Mouse (Mus musculus) G1E-ER4 (cell line): Measurements from ENCODE around the gene Dpp9. TPM values are rescaled to one million over a fixed set of nuclear protein-coding genes. Genes with fewer than 3 reads are reported as not detected.

Experiments used
- GATA1 ChIP-seq: IDR thresholded peaks from one replicate; pipeline ENCODE4 v1.8.0; 2012; ENCODE audit warnings: low read length, inconsistent platforms
- polyA plus RNA-seq: library from polyadenylated mRNA; stranded (reverse); fragments of >175 nt; gene quantifications from 2 replicates; pipeline ENCODE4 v1.2.3, GENCODE M21; 2012

Dpp9 gene
- polyA plus RNA-seq, 1 experiment = 54.7 TPM

DNA sequence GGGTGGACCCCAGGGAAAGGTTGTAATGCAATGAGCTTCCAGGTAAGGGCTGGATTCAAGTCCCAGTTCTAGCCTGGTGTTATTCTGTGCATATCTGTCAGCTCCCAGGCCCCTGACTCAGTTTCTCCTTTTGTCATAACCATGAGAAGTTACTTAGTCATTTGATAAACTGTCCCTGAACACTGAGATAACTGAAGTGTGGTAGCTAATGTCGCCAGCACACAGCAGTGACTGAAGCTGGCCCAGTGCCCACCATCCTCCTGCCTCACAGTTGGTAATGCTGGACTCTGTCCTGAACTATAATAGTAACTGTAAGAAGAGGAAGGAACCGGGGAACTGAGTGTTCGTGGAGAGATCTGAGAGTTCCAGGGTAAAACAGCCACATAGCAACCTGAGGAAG lies 54.2 kb downstream of the Dpp9 start:
- no peak for TF ChIP-seq GATA1

DNA sequence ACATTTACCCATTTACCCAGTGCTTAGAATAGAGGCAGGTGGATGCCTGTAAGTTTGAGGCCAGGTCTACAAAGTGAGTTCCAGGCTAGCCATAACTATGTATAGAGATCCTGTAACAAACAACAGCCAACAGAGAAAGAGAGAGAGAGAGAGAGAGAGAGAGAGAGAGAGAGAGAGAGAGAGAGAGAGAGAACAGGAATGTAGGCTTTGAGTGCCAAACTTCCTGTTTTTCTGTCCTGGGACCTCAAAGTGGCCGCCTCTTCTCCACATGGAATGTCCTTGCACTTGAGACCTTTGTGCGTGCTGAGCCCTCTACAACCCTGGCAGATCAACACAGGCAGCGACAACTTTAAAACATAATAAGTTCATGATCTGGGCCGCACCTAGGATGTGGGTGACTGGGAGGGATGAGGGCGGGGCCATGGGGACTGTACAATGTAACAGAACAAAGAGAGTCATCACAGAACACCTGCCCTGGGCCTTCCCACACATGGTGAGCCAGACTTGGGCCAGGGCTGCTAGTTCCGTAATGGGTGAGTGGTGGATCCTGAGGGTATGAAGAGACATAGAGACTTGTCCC lies 55.1 kb downstream of the Dpp9 start:
- no peak for TF ChIP-seq GATA1

DNA sequence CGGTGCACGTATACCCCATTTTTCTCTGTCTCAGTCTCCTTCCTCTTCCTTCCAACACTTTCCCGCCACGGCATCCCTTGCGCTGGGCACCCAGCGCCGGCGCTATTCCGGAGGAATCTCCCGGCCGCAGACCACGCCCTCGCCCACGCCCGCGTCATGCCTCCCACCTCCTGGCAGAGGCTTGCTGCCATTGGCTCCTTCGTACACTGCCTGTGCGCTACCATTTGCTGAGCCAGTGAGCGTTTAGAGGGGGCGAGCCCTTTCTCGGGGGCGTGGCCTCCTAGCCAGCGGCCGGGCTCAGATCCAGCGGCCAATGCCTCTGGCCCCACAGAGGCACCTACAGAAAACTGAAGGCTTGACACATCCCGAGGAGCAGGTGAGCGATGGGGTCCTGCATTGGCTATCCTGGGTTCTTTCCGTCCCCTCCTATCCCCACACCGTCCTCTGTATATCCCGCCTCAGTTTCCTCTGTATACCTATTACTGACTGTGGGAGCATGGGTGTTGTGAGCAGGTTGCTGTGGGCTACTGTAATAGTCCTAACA lies 56.4 kb downstream of the Dpp9 start, which contains the start of gene Tnfaip8l1:
TSS of gene Tnfaip8l1 (plus strand) at position 247 of the 544 bp plus-strand sequence.
- no peak for TF ChIP-seq GATA1

DNA sequence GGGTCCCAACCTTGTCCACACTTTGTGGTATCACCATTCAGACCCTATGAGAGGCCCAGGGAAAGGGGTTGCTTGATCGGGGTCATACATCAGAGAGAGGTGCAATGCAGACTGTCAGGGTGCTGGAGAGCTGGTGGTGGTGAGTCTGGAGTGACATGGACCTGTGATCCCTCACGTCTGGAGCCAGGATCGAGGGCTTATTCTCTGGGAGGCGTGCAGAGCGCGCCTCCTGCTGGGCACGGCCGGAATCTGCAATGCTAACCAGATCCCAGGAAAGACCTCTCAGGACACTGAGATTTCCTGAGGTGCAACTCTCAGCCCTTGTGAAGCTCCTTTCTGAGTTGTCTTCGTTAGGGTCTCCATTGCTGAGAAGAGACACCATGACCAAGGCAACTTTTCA lies 59.0 kb downstream of the Dpp9 start:
- TF ChIP-seq GATA1 = no peak

DNA sequence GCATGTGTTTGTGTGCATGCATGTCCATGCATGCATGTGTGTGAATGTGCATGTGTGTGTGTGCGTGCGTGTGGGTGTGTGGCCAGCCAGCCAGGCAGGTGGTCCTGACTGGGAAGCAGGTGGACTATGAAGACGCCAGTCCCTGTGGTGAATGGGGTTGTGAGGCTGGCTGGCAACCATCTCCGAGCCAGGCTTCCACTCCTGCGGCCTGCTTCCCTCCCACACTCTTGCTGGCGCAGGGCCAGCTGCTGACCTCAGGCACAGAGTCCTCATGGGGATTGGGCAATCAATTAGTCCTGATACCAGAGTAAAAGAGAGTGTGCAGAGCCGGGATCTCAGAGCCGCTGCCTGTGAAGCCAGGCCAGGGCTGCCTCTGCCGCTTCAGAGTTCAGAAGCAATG lies 65.1 kb downstream of the Dpp9 start:
- TF ChIP-seq GATA1 = no peak

DNA sequence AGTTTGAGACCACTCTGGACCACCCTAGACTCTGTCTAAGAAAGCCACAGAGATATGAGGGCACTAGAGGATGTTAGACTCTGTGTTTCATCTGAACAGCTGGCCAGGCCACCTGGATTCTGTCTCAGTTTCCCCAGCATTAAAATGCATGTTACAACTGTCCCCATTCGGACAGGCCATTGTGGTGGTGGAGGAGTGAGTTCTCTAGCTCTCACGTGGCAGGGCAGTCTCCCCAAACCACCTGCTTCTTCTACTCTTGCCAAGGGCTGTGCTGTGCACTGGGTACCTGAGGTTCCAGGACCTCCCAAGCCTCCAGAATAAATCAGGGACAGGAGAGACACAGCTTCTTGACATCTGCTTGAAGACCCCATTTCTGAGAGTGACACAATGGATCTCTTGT lies 68.8 kb downstream of the Dpp9 start:
- no peak for TF ChIP-seq GATA1

DNA sequence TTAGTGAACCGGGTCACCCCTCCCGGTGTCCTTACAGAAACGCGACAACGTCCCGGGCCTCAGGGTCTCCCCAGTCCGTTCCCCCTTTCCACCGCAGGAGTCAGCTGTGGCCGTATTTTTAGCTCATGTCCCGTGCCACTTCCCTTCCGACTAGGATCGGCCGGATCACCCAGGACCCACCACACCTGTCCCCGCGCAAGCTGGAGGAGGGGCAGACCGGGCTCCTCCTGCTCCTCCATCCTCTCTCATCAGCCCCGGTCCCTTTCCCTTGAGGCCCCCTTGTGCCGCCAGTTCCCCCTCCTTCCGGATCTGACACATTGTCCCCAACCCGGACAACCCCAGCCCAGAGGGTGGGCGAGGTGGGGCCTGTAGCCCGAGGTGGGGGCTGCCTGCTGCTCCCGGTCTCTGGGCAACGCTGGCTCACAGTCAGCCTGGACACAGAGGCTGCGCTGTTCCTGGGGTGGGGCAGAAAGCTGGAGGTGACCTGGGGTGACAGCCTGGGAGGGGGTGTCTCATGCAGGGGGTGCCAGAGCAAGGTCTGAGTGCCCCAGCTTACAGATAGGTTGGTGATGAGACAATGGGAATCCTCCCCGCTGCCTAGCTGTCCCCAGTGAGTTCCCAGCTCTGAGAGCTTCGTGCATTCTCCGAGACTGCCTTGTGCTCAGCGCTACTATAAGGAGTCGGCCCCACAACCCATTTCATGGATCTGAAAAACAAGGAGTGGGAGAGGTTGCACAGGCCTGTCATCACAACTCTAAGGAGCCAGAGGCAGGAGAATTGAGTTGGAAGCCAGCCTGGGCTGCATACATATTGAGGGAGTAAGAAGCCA lies 69.7 kb downstream of the Dpp9 start:
- no peak for TF ChIP-seq GATA1

DNA sequence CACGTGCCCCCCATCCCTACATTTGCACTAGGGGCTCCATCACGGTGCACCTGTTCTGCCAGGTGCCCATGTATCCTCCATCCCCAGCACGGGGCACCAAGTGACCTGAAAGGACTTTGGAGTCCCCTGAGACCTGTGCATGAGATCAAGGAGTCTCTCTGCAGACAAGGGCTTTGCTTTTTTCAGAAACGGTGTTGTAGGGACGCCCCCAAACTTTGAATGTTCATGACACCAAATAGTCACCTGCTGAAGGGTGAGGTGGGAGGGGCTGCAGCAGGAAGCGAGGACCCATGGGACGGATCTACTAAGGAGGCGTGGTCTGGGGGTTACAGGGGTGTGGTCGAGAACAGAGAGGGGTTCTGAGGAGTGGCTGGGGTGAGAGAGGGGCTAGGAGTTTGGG lies 70.4 kb downstream of the Dpp9 start:
- TF ChIP-seq GATA1 = no peak

DNA sequence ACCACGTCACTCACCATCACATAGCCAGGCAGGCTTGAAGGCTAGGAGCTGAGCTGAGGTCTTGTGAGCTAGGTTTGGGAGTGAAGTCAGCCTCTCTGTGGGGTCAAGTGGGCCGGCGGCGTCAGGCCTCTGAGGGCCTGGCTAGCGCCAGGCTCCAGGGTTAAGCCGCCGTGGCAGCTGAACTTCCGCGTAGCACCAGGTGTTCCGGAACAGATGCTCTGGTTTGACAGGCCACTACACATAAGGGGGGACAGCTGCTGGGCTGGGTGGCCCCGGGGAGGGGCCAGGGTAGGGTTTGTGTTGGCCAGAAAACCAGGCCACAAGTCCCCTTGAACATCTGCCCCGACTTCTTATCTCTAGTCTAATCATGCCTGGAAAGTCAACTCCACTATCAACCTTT lies 71.3 kb downstream of the Dpp9 start:
- TF ChIP-seq GATA1 = no peak

DNA sequence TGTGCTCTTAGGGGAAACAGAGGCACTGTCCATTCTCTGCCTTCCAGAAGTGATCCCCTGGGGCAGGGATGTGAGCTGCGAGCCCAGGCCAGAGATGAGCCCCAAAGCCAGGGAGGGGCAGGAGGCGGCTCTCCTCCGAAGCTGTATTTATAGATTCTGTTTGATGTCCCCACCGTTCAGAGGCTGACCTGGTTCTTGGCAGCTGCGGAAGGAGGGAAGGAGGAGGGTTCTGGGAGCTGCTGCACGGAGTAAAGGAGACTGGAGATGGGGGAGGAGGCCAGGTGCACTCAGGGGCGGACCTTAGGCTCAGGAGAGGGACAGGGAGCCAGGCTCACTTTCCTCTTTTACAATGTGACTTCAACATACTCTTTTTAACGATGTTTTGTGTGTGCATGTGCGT lies 72.6 kb downstream of the Dpp9 start:
- TF ChIP-seq GATA1 = no peak

DNA sequence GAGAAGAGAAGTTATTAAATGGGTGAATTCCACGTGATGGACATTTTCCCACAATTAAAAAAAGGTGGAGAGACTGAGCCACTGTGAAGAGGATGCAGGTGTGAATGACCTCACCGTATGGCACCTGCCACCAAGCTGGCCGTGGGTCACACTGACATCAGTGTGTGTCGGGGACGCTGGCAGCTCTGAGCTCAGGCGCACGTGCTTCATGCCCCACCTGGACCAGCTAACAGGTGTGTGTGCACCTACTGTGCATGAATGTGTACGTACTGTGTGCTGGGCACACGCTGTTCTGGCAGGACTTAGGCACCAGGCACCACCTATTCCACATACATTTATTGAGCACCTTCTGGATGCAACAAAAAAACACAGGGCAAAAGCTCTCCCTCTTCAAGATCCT lies 74.2 kb downstream of the Dpp9 start:
- no peak for TF ChIP-seq GATA1

DNA sequence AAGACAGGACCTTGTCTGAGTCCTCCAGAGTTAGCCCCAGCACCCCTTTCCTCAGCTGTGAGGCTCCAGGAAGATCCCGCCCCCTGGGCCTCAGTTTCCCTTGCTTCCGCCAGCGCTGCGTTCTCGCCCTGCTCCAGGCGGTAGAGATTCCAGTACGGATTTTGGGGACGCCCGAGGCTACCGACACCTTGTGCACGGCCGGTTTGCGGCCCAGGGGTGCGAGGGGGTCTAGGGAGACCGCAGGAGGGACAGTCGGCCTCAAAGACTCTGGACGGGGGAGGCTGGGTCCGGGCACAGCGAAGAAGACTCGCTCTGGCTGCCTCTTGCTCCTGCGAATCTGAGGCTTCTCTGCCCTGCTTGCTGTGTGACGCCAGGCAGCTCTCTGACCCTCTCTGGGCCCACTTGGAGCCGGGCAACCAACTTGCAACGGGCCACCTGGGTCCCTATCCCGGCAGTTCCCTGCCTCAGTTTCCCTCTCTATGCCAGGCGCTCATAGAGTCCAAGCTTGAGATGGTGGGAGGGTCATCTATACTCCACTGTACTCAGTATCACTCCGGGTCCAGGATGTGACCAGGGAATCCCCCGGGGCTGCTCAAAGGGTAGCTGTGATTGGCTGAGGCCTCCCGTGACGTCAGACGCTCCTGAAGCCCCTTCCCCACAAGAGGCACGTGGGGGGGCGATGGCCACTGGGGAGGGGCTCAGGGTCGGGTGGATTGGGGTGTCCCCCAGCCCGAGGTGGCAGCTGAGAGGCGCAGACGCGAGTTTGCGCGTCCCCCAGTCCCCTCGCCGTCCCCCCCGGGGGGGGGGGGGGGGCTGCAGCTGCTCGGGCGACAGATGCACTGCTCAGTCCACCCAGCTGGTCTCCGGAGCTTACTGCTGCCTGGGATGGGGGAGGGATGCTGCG lies 76.8 kb downstream of the Dpp9 start:
- no peak for TF ChIP-seq GATA1

DNA sequence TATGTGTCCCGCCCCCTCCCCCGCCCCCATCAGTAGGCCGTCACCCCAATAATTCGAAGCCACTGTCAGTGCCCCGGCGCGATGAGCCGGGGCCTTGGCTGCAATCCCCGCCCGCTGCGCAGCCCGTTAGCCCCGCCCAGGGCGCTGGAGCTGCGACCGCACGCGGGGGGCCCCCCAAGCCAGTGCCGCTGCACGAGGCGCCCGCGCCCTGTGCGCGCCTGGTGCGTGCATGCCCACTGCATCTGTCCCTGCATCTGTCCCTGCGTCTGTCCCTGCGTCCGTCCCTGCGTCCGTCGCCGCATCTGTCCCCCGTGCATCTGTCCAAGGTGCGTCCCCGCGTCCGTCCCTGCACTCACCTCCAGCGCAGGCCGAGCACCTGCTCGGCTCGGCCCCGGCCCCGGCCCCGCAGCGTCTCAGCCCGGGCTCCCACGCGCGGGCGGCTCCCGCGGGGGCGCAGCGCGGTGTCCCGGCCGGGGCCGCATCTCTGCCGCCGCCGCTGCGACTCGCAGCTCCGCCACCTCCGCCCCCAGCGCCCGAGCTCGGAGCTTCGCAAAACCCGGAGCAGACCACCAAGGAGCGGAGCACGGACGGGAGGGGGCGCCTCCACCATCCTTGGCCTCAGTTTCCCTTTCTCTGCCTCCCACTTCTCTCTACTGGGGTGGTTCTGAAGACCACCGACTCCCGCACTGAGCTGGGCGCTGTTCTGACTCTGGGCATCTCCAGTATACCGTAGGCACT lies 78.7 kb downstream of the Dpp9 start, which contains the start of gene Sema6b:
TSS of gene Sema6b (minus strand) at position 486 of the 738 bp plus-strand sequence.
- no peak for TF ChIP-seq GATA1

DNA sequence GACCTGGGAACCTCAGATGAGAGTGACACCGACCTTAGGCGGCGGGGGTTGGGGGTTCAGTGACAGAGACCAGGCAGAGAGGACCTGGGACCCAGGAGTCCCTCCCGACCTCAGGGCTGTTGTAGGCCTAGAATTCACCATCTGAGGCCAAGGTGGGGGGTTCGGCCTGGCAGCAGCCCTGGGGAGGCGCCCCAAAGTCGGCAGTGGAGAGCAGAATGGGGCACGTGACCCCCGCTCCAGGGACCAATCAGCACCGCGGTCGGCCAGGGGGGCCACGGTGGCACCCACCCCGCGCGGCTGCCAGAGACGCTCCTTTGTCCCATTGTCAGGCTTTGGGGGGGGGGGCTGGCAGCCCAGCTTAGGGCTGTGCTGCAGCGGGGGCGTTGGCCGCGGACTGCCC lies 79.3 kb downstream of the Dpp9 start:
- TF ChIP-seq GATA1 = no peak
